Mouse (Mus musculus) MEL (cell line): ENCODE results near the gene Gm3336. TPM values are rescaled to one million over a fixed set of nuclear protein-coding genes. Genes with fewer than 3 reads are reported as not detected.
A peak's percentile ranks its signal among the peaks of the same experiment; 100 is the strongest.

ENCODE experiments used
- DNase-seq: peaks from one replicate; pipeline ENCODE4 v3.0.0; 2011; ENCODE audit warnings: low read depth, low spot score
- H3K27ac ChIP-seq: 2 replicates; pipeline ENCODE4 v1.5.1; 2012; ENCODE audit warnings: low read depth, mild to moderate bottlenecking, control low read depth, low read length, moderate library complexity; ENCODE audit not compliant: control insufficient read depth
- H3K27me3 ChIP-seq, 2 experiments: fragments of 150-350 bp in 1 of 2; sonication (generic) in 1 of 2; 2 replicates each; pipeline ENCODE4 v1.6.1; 2012; ENCODE audit warnings: low read length in 2 of 2, mild to moderate bottlenecking in 2 of 2, improper control_type of control experiment in 1 of 2, moderate library complexity in 1 of 2; ENCODE audit not compliant: insufficient read depth in 2 of 2, control insufficient read depth in 1 of 2
- H3K36me3 ChIP-seq, 2 experiments: 2 replicates each; pipeline ENCODE4 v1.6.1; 2012 to 2014; ENCODE audit warnings: low read length in 2 of 2, improper control_type of control experiment in 1 of 2, inconsistent platforms in 1 of 2, mild to moderate bottlenecking in 1 of 2; ENCODE audit not compliant: insufficient read depth in 2 of 2, control insufficient read depth in 1 of 2
- H3K4me1 ChIP-seq, 2 experiments: fragments of 150-350 bp in 1 of 2; sonication (generic) in 1 of 2; 2 replicates each; pipeline ENCODE4 v1.6.1; 2012; ENCODE audit warnings: low read length in 2 of 2, improper control_type of control experiment in 1 of 2, mild to moderate bottlenecking in 1 of 2; ENCODE audit not compliant: insufficient read depth in 2 of 2, control insufficient read depth in 1 of 2
- H3K4me3 ChIP-seq, 2 experiments: fragments of 150-350 bp in 1 of 2; sonication (generic) in 1 of 2; 2 replicates each; pipeline ENCODE4 v1.5.1; 2012; ENCODE audit warnings: low read depth in 2 of 2, low read length in 2 of 2, mild to moderate bottlenecking in 2 of 2, moderate library complexity in 2 of 2, control low read depth in 1 of 2, improper control_type of control experiment in 1 of 2; ENCODE audit not compliant: control insufficient read depth in 1 of 2, insufficient read depth in 1 of 2
- H3K79me2 ChIP-seq: 2 replicates; pipeline ENCODE4 v1.6.1; 2012; ENCODE audit warnings: mild to moderate bottlenecking, low read length, moderate library complexity; ENCODE audit not compliant: control insufficient read depth, poor library complexity, insufficient read depth
- H3K9ac ChIP-seq: 2 replicates; pipeline ENCODE4 v1.6.1; 2012; ENCODE audit warnings: low read depth, mild to moderate bottlenecking, control low read depth, low read length, moderate library complexity; ENCODE audit not compliant: control insufficient read depth, poor library complexity, severe bottlenecking
- H3K9me3 ChIP-seq: fragments of 150-350 bp; sonication (generic); replicated peaks from 2 replicates; pipeline ENCODE4 v1.6.1; 2012; ENCODE audit warnings: mild to moderate bottlenecking, low read length, improper control_type of control experiment, moderate library complexity; ENCODE audit not compliant: insufficient read depth
- CHD2 ChIP-seq: IDR thresholded peaks from 2 replicates; pipeline ENCODE4 v1.6.1; 2011; ENCODE audit warnings: low read length, improper control_type of control experiment
- CTCF ChIP-seq, 3 experiments: IDR thresholded peaks in 2 of 3; conservative IDR thresholded peaks in 1 of 3; 2 replicates each; pipeline ENCODE4 v1.5.1; 2011 to 2012; ENCODE audit warnings: low read length in 3 of 3, low read depth in 2 of 3, mild to moderate bottlenecking in 2 of 3, improper control_type of control experiment in 1 of 3, inconsistent platforms in 1 of 3, mixed read lengths in 1 of 3, moderate library complexity in 1 of 3; ENCODE audit not compliant: control insufficient read depth in 1 of 3, insufficient read depth in 1 of 3, poor library complexity in 1 of 3, severe bottlenecking in 1 of 3
- E2F4 ChIP-seq: IDR thresholded peaks from 2 replicates; pipeline ENCODE4 v1.6.1; 2011; ENCODE audit warnings: low read depth, low read length, improper control_type of control experiment, borderline replicate concordance
- ELF1 ChIP-seq: IDR thresholded peaks from 2 replicates; pipeline ENCODE4 v1.6.1; 2014; ENCODE audit warnings: low read depth, mild to moderate bottlenecking, inconsistent platforms, low read length, improper control_type of control experiment, moderate library complexity
- ETS1 ChIP-seq: IDR thresholded peaks from 2 replicates; pipeline ENCODE4 v1.6.1; 2012; ENCODE audit warnings: low read depth, mild to moderate bottlenecking, inconsistent platforms, low read length, improper control_type of control experiment, moderate library complexity
- GABPA ChIP-seq: IDR thresholded peaks from 2 replicates; pipeline ENCODE4 v1.6.1; 2012; ENCODE audit warnings: low read depth, mild to moderate bottlenecking, inconsistent platforms, low read length, improper control_type of control experiment, moderate library complexity
- GATA1 ChIP-seq: IDR thresholded peaks from 2 replicates; pipeline ENCODE4 v1.6.1; 2011; ENCODE audit warnings: low read depth, low read length, improper control_type of control experiment
- HCFC1 ChIP-seq: IDR thresholded peaks from 2 replicates; pipeline ENCODE4 v1.6.1; 2012; ENCODE audit warnings: low read depth, mild to moderate bottlenecking, inconsistent platforms, low read length, improper control_type of control experiment, moderate library complexity
- JUND ChIP-seq: IDR thresholded peaks from 2 replicates; pipeline ENCODE4 v1.6.1; 2011; ENCODE audit warnings: low read depth, mild to moderate bottlenecking, improper control_type of control experiment, low read length
- MAX ChIP-seq: IDR thresholded peaks from 2 replicates; pipeline ENCODE4 v1.6.1; 2011; ENCODE audit warnings: low read length, improper control_type of control experiment
- MXI1 ChIP-seq: IDR thresholded peaks from 2 replicates; pipeline ENCODE4 v1.6.1; 2011; ENCODE audit warnings: mild to moderate bottlenecking, low read depth, low read length, improper control_type of control experiment
- NELFE ChIP-seq: IDR thresholded peaks from 2 replicates; pipeline ENCODE4 v1.6.1; 2011; ENCODE audit warnings: low read depth, low read length, improper control_type of control experiment
- NRF1 ChIP-seq: IDR thresholded peaks from 2 replicates; pipeline ENCODE4 v1.6.1; 2014; ENCODE audit warnings: low read depth, mild to moderate bottlenecking, inconsistent platforms, low read length, improper control_type of control experiment, moderate library complexity; ENCODE audit not compliant: poor library complexity, insufficient read depth, severe bottlenecking
- POLR2A ChIP-seq, 2 experiments: IDR thresholded peaks; 2 replicates each; pipeline ENCODE4 v1.6.1; 2011 to 2012; ENCODE audit warnings: low read length in 2 of 2, mild to moderate bottlenecking in 2 of 2, control low read depth in 1 of 2, improper control_type of control experiment in 1 of 2, low read depth in 1 of 2, moderate library complexity in 1 of 2; ENCODE audit not compliant: control insufficient read depth in 1 of 2, insufficient read depth in 1 of 2, poor library complexity in 1 of 2
- POLR2AphosphoS2 ChIP-seq: IDR thresholded peaks from 2 replicates; pipeline ENCODE4 v1.6.1; 2011; ENCODE audit warnings: low read length, improper control_type of control experiment
- SIN3A ChIP-seq: IDR thresholded peaks from 2 replicates; pipeline ENCODE4 v1.6.1; 2012; ENCODE audit warnings: low read length, improper control_type of control experiment, inconsistent platforms
- SMC3 ChIP-seq: IDR thresholded peaks from 2 replicates; pipeline ENCODE4 v1.6.1; 2011; ENCODE audit warnings: low read depth, low read length, improper control_type of control experiment
- TBP ChIP-seq: IDR thresholded peaks from 2 replicates; pipeline ENCODE4 v1.8.0; 2011; ENCODE audit warnings: low read depth, low read length, improper control_type of control experiment
- TCF12 ChIP-seq: IDR thresholded peaks from 2 replicates; pipeline ENCODE4 v1.6.1; 2014; ENCODE audit warnings: low read depth, mild to moderate bottlenecking, inconsistent platforms, low read length, improper control_type of control experiment, moderate library complexity
- USF1 ChIP-seq: IDR thresholded peaks from 2 replicates; pipeline ENCODE4 v1.6.1; 2014; ENCODE audit warnings: low read depth, mild to moderate bottlenecking, inconsistent platforms, low read length, improper control_type of control experiment, moderate library complexity
- USF2 ChIP-seq, 2 experiments: IDR thresholded peaks; 2 replicates each; pipeline ENCODE4 v1.6.1; 2011 to 2012; ENCODE audit warnings: improper control_type of control experiment in 2 of 2, low read length in 2 of 2, borderline replicate concordance in 1 of 2, inconsistent platforms in 1 of 2, low read depth in 1 of 2, mild to moderate bottlenecking in 1 of 2; ENCODE audit not compliant: insufficient read depth in 1 of 2
- ZC3H11A ChIP-seq: IDR thresholded peaks from 2 replicates; pipeline ENCODE4 v1.6.1; 2012; ENCODE audit warnings: low read depth, mild to moderate bottlenecking, inconsistent platforms, low read length, improper control_type of control experiment
- polyA plus RNA-seq, 2 experiments: library from polyadenylated mRNA; stranded (reverse) in 1 of 2; unstranded in 1 of 2; fragments of >175 nt in 1 of 2; fragments of >200 nt in 1 of 2; gene quantifications; 2 replicates each; pipeline versions ENCODE4 v1.2.1 to v1.2.4; 2012; ENCODE audit warnings: low replicate concordance in 2 of 2, low read depth in 1 of 2; ENCODE audit not compliant: insufficient read length in 2 of 2, insufficient read depth in 1 of 2, missing spikeins in 1 of 2
- total RNA-seq: library from RNA; depleted of rRNA; stranded (reverse); fragments of 300-350 nt; gene quantifications from 2 replicates; pipeline ENCODE4 v1.2.3, GENCODE M21; 2012

Gene Gm3336
- total and polyA plus RNA-seq, 3 experiments: 0.19 to 0.72 TPM; not detected in 1

GRCm38 (mm10) chr8:70760350-70760749 lies 42.0 kb downstream of the Gm3336 start:
- Histone ChIP-seq H3K9ac (peak overlapping the region; percentile 81), H3K4me3 (peak overlapping the region; percentile 61 to 74), H3K27me3 (no peaks in the 10 kb centered on the region), H3K4me1 (peaks cover 12 to 35% of the 10 kb centered on the region in 2 experiments), H3K79me2 (peaks cover 11% of the 10 kb centered on the region), H3K9me3 (no peaks in the 10 kb centered on the region), H3K36me3 (peaks cover 0 to 23% of the 10 kb centered on the region in 2 experiments; a peak in 2 of 4 replicates), H3K27ac (peak overlapping the region; percentile 36)
- no peak for TF ChIP-seq ETS1
- 0 out of 2 replicates have a peak, but pooled peaks have one; percentile 2 for TF ChIP-seq ELF1
- TF ChIP-seq JUND: no peak
- no peak for TF ChIP-seq E2F4
- no peak for TF ChIP-seq SMC3
- TF ChIP-seq CHD2: no peak
- TF ChIP-seq ZC3H11A: no peak
- TF ChIP-seq MAX: 0 out of 2 replicates have a peak, but pooled peaks have one; percentile 10
- peak; percentile 68 for DNase-seq

GRCm38 (mm10) chr8:70760775-70761406 lies 42.5 kb downstream of the Gm3336 start, which contains the start of gene Mpv17l2:
Gene Mpv17l2 (minus strand): TSS chr8:70760946.
- Histone ChIP-seq H3K9ac (peak within 1 kb of the TSS; percentile 83), H3K27ac (peak within 1 kb of the TSS; percentile 83), H3K36me3 (peaks cover 0 to 23% of the 10 kb centered on the region in 2 experiments; a peak in 2 of 4 replicates), H3K9me3 (no peaks in the 10 kb centered on the region), H3K4me1 (peaks cover 12 to 34% of the 10 kb centered on the region in 2 experiments), H3K27me3 (no peaks in the 10 kb centered on the region), H3K4me3 (peak within 1 kb of the TSS; percentile 66 to 74), H3K79me2 (peaks cover 11% of the 10 kb centered on the region)
- peak; percentile 99 for DNase-seq
- TF ChIP-seq GATA1 (no peak), POLR2AphosphoS2 (peak; percentile 4; the same call in 1 of the 2 replicates), CHD2 (peak; percentile 80), NELFE (peak; percentile 59), GABPA (no peak), HCFC1 (peak; percentile 84), TBP (peak; percentile 62; the same call in 1 of the 2 replicates), SIN3A (peak; percentile 33), CTCF (IDR thresholded peaks at IDR 0.05 in 2 of 3, conservative IDR thresholded peaks at IDR 0.05 in 1 of 3; ENCODE audit: control insufficient read depth in 1 of 3, insufficient read depth in 1 of 3, low read depth in 2 of 3, low read length in 3 of 3, poor library complexity in 1 of 3, severe bottlenecking in 1 of 3) (no peak), ZC3H11A (no peak), NRF1 (peak; percentile 52; the same call in 1 of the 2 replicates), POLR2A (IDR thresholded peaks at IDR 0.05; ENCODE audit: control insufficient read depth in 1 of 2, insufficient read depth in 1 of 2, low read depth in 1 of 2, low read length in 2 of 2, poor library complexity in 1 of 2) (peak; percentile 75 to 77; a peak in 3 of 4 replicates), USF2 (IDR thresholded peaks at IDR 0.05; ENCODE audit: borderline replicate concordance in 1 of 2, insufficient read depth in 1 of 2, low read depth in 1 of 2, low read length in 2 of 2) (no peak), USF1 (peak; percentile 82), MXI1 (peak; percentile 32; the same call in 1 of the 2 replicates), TCF12 (peak; percentile 26; the same call in 1 of the 2 replicates), ELF1 (peak; percentile 95)
